Mouse (Mus musculus): ENCODE results near the gene Enthd1.

DNA sequence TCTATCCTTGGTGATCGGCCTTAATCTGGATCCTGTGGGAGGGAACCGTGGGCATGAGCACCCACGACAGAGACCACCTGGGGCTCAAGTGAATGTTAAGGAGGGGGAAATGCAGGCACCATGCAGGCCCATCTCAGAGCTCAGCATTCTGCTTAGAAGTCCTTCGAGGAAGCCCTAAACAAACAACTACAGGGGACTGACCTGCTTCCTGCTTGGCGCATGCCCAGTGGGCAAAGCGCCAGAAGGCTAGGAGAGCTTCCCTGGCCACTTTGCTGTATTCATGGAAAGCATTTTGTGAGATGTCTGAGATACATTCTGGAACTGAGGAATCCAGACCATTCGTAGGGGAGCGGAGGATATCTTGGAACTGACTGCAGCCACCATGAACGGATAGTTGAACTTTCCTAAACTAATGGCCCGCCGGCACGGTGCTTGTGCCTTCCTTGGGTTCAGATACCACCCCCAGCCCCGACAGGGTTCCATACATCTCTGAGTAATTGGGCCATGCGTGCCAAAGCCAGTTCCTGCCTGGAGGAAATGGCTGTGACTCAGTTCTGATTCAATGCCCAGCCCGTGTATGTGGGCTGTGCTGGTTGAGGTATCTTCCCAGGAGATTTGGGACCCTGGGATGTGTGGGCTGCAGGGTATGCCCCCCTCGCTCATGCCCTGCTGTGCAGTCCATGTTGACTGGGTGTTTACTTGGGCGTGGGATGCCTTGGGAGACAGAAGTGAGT, 150.8 kb downstream of the Enthd1 start:
- no peak for TF ChIP-seq CTCF (IDR thresholded peaks at IDR 0.05; ENCODE audit: control insufficient read depth, insufficient read depth, low read length)
- TF ChIP-seq POLR2A (IDR thresholded peaks at IDR 0.05; ENCODE audit: borderline replicate concordance, control insufficient read depth, low read depth, low read length) = no peak

All from bone marrow, adult 2 months (tissue).